Mouse (Mus musculus) spleen, embryonic (tissue): ENCODE data around the gene Gm17455.

Source experiments
- CTCF ChIA-PET: fragments of 350-600 bp; sonication (Branson Sonifier 250); formaldehyde crosslinking; loops from one replicate; lab custom pipeline; 2022; lab: Charles Lee

The Gm17455 gene

GRCm38 (mm10) chr10:60399449-60399848 lies at the start of gene Gm17455:
Gm17455 (plus strand) TSS chr10:60399726.
- CTCF ChIA-PET = no interaction called here

GRCm38 (mm10) chr10:60350077-60350804 lies 49.3 kb upstream of the Gm17455 start:
- CTCF ChIA-PET = interaction anchor here (0.7 to 1.0 kb wide), 3 partner anchors 22 to 106 kb away, joined by 3 to 4 read pairs (median 3); no protein-coding TSS in a partner anchor

- CTCF ChIA-PET = no interaction called here
These were observed 48.7 kb upstream of the Gm17455 start for GRCm38 (mm10) chr10:60350805-60351167.

GRCm38 (mm10) chr10:60351248-60351647 lies 48.3 kb upstream of the Gm17455 start:
- CTCF ChIA-PET = interaction anchor here (0.6 kb wide), 1 partner anchor 40 kb away, joined by 3 read pairs; no protein-coding TSS in a partner anchor

GRCm38 (mm10) chr10:60351761-60352455 lies 47.6 kb upstream of the Gm17455 start:
- CTCF ChIA-PET = interaction anchor here (0.6 kb wide), 4 partner anchors 39 to 1908 kb away, joined by 3 to 7 read pairs (median 3); no protein-coding TSS in a partner anchor

GRCm38 (mm10) chr10:60353241-60354002 lies 46.1 kb upstream of the Gm17455 start:
- CTCF ChIA-PET = interaction anchor here (0.5 kb wide), 1 partner anchor 404 kb away, joined by 5 read pairs; no protein-coding TSS in a partner anchor

GRCm38 (mm10) chr10:60354003-60354325 lies 45.6 kb upstream of the Gm17455 start:
- CTCF ChIA-PET = no interaction called here

GRCm38 (mm10) chr10:60354881-60355677 lies 44.4 kb upstream of the Gm17455 start:
- CTCF ChIA-PET = no interaction called here

- CTCF ChIA-PET = no interaction called here
These were observed 42.1 kb upstream of the Gm17455 start for GRCm38 (mm10) chr10:60357441-60357840.

GRCm38 (mm10) chr10:60357901-60358300 lies 41.6 kb upstream of the Gm17455 start:
- CTCF ChIA-PET = no interaction called here

- CTCF ChIA-PET = no interaction called here
These were observed 40.8 kb upstream of the Gm17455 start for GRCm38 (mm10) chr10:60358776-60359175.

- CTCF ChIA-PET = no interaction called here
These were observed 37.8 kb upstream of the Gm17455 start for GRCm38 (mm10) chr10:60361615-60362309.

- CTCF ChIA-PET = no interaction called here
These were observed 37.3 kb upstream of the Gm17455 start for GRCm38 (mm10) chr10:60362310-60362628.

- CTCF ChIA-PET = no interaction called here
These were observed 36.1 kb upstream of the Gm17455 start for GRCm38 (mm10) chr10:60363426-60363825.

GRCm38 (mm10) chr10:60367145-60367544 lies 32.4 kb upstream of the Gm17455 start:
- CTCF ChIA-PET = no interaction called here

- CTCF ChIA-PET = interaction anchor here (0.8 kb wide), 1 partner anchor 15 kb away, joined by 4 read pairs; no protein-coding TSS in a partner anchor
These were observed 31.6 kb upstream of the Gm17455 start for GRCm38 (mm10) chr10:60367904-60368303.

GRCm38 (mm10) chr10:60369405-60369804 lies 30.1 kb upstream of the Gm17455 start:
- CTCF ChIA-PET = no interaction called here

GRCm38 (mm10) chr10:60370098-60370497 lies 29.4 kb upstream of the Gm17455 start:
- CTCF ChIA-PET = no interaction called here

GRCm38 (mm10) chr10:60370601-60371061 lies 28.9 kb upstream of the Gm17455 start:
- CTCF ChIA-PET = no interaction called here

GRCm38 (mm10) chr10:60371596-60372386 lies 27.7 kb upstream of the Gm17455 start:
- CTCF ChIA-PET = interaction anchor here (0.6 to 0.7 kb wide), 2 partner anchors 16 to 22 kb away, joined by 3 read pairs; no protein-coding TSS in a partner anchor
